Mouse (Mus musculus) hindbrain, embryonic 13.5 days (tissue): ENCODE results near the gene Fam19a2. TPM values are rescaled to one million over a fixed set of nuclear protein-coding genes. Genes with fewer than 3 reads are reported as not detected.

Experiments
- polyA plus RNA-seq: library from polyadenylated mRNA; unstranded; fragments of >200 nt; fragmentation: Nextera tagmentation; extraction: Ambion mirVana; gene quantifications from 2 replicates; pipeline ENCODE4 v1.2.1, GENCODE M21; 2015

The Fam19a2 gene
- polyA plus RNA-seq, 1 experiment from 2014 or later: 39.0 TPM

Other genes starting within 250 kb of the Fam19a2 start
- 26.7 and 27.9 TPM in 2 replicates for gene Mon2, start 187.5 kb upstream of the Fam19a2 start, polyA plus RNA-seq
- 69.9 and 77.9 TPM in 2 replicates for gene Usp15, start 67.0 kb upstream of the Fam19a2 start, polyA plus RNA-seq